Mouse (Mus musculus) layer of hippocampus, postnatal 25 days (tissue): Measurements from ENCODE around the gene Spin1. TPM values are rescaled to one million over a fixed set of nuclear protein-coding genes. Genes with fewer than 3 reads are reported as not detected.

ENCODE experiments used
- DNase-seq, 2 experiments: peaks; one replicate each; pipeline ENCODE4 v3.0.0; 2022; ENCODE audit warnings: mixed read lengths in 2 of 2, low spot score in 1 of 2; ENCODE audit errors: extremely low spot score in 1 of 2
- total RNA-seq, 2 experiments: library from RNA; stranded (reverse); gene quantifications; 2 replicates each; pipeline ENCODE4 v1.2.3; 2021

Gene Spin1
- total RNA-seq, 2 experiments from 2014 or later = 164 TPM

DNA sequence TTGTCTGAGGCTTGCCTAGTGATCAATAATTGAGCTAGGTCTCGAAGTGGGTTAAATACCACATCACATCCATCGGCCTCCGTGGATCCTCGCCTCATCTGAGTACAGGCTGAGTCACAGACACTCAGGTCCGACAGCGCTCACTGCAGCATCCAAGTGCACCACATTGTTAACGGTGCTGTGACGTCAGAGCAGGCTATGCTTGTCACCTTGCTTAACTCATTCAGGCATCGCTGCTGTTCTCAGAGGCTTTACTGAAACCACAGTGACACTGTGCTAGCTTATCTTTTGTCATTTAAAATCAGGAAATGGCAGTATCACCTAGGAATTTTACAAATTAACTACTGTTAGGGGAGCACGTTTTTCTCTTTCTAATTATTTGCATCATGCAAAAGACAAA, 30.5 kb downstream of the Spin1 start:
- no peak for DNase-seq

DNA sequence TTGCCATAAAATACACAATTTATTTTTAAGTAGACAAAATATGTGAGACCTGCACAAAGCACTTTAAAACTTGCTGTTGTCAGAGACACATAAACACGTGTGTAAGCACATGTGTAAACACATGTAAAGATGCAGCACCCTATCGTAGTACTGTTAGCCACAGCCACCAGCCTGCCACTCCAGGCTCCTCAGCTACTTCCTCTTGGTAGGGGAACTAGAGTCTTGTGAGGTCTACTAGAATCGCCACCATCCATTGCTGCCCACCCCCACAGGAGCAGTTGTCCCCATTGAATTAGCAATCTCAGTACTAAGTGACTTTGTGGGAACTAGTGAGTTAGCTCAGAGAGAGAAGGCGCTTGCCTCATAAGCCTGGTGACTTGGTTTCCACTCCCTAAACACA, 35.6 kb downstream of the Spin1 start:
- DNase-seq = no peak

DNA sequence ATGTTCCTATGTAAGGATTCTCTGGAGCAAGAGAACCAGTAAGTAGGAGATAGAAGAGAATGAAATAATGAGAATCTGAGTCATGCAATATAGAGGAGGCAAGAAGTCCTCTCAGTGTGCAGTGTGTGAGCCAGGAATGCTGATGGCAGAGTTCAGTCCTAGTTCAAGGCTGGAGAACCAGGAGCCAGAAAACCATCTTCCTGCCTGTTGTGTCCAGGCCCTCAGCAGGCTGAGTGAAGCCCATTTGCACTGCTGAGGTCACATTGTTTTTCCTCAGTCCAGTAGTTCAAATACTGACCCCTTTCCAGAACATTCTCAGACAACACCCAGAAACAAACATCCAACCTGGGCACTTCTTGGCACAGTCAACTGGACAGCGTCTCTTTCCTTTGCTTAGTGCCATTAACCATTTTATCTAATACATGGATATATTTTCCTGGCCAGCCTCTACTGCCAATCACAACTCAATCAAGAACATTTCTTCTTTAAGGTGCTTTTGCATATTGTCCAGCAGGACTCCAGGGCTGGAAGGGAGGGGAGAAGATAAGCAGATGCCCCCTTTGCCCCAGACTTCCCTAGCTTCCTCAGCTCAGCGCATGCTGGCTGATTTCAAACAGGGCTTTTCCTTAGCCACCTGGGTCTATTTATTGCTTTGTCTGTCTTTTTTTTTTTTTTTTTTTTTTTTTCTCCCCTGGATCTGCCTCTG, 36.5 kb downstream of the Spin1 start:
- no peak for DNase-seq

GRCm38 (mm10) chr13:51137702-51138031, 37.0 kb downstream of the Spin1 start:
- no peak for DNase-seq

DNA sequence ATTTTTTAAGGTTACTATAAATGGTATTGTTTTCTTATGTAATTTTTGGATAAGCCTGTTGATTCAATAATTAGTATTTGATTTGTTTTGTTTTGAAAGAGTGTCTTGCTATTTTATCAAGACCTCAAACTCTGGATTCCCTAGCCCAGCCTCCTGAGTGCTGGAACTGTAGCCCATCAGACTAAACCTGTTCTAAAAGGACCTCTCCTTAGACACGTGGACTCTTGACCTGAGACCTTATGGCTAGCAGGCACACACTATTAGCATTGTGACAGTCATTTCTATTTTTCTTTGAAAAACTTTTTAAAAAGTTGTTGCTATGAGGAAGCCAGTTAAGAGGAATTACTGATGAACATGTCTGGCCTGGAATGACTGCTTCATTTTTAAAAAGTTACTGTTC, 46.4 kb downstream of the Spin1 start:
- DNase-seq = no peak

DNA sequence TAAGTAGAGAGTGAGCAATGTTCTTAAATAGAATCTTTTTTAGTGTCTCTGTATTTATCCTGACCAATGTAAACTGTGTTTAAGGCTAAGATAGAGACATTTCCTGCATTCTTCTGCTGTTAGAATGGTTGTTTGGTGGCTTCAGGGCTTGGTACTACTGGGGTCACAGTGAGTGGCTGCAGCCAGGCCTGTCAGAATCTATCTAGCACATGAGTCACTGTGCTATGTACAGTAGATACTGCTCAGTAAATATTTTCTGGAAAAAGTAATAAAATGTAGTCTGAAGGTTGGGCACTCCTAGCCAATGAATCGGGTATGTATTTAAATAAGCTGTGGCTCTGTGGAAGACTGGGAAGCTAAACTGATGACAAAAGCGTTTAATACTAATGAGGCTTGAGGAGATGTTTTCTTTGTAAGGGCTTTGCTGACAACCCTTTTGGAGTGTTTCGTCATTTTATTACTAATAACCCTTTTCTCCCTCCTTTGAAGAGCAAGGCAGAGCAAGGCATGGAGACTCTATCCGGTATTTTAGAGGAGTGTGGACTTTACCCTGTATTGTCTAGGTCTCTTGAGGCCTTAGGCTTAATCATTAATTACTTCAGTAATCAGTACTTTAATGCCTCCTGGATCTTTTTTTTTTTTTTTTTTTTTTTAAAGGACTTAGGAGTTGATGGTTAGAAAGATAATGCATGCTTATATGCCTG, 52.4 kb downstream of the Spin1 start:
- DNase-seq = no peak

- no peak for DNase-seq
Measured at GRCm38 (mm10) chr13:51153670-51154030, 53.0 kb downstream of the Spin1 start.

DNA sequence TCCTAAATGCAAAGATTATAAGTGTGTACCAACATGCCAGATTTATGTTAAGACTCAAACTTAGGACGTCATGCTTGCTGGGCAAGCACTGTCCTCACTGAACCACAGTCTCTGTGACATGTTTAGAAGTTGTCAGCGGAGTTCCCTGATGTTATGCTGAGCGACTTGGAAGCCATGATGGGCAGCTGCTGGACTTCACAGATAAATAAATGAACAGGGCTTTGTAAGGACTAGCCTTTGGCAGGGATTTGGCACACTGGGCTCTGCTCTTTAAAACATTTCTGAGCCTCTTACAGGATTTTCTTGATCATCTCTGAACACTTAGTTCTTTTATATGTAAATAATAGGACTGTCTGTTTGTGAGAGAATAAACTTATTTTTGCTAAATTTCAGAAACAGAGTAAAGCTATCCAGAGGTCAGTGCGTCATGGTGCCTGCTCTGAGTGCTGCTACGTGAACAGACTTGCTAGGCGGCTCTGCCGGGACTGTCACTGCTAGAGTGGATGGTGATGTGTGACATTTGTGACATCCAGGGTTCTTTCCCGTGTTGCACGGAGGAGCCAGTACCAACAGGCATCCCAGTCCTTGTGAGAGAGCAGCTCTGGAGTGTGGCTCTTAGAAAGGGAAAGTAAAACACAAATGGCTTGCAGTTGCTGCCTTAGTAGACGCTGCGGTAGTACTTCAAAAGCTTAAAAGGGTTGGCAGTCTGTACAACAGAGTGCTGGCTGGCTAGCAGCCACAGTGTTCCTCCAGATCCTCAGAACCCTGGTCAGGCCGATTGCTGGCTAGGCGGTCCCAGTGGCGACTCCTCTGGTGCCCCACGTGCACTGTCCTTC, 54.7 kb downstream of the Spin1 start:
- no peak for DNase-seq

DNA sequence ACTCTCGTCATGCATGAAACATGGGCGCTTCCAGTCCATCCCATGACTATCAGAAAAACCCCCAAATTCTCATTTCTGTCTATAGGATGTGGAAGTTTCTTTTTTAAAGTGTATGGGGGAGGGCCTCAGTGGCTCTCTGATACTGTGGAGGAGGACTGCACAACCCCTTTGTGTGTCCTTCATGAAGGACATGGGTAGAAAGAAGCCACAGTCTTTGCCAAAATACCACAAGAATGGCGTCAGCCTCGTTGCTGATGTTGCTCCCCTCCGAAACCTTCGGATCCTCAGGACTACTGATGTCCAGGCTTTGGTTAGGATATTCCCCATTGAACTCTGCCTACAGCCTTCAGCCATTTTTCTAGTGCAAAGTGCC, 55.3 kb downstream of the Spin1 start:
- no peak for DNase-seq

- DNase-seq = no peak
Measured at GRCm38 (mm10) chr13:51157291-51157690, 56.6 kb downstream of the Spin1 start.

DNA sequence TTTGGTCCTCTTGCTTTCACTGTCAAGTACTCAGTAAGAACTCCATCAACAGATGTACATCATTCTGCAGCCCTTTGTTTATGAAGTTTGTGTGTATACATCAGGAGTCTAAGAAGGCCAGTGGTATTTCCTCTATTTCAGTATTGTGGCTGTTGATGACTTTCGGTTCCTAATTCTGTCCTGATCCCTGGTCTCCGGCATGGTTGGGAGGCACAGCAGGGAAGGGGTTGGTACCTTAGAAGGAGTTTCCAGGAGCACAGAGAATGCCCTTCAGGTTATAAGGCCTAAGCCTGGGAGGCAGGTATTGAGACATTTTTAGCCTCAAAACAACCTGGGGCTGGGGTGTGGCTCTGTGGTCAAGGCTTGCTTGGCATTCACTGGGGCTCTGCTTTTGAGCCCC, 61.0 kb downstream of the Spin1 start:
- DNase-seq = no peak

DNA sequence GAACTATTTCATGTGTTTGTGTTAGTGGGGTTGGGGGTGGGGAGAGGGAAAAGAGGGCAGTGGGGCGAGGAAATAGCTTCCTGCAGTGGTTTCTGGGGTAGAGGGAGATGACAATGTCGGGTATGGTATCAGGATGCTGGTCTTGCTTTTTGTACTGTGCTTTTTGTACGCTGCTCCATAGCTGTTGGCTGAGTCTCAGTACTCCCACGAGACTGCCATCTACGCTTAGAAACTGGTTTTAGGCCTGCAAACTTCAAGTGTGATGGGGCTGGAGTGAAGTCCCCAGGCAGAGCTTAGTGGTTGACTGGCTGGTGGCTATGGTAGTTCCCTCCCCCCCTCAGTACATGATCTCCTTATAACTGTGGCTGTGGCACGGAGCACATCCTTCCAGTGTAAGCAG, 61.6 kb downstream of the Spin1 start:
- DNase-seq = no peak

GRCm38 (mm10) chr13:51166711-51167110, 66.0 kb downstream of the Spin1 start:
- no peak for DNase-seq

DNA sequence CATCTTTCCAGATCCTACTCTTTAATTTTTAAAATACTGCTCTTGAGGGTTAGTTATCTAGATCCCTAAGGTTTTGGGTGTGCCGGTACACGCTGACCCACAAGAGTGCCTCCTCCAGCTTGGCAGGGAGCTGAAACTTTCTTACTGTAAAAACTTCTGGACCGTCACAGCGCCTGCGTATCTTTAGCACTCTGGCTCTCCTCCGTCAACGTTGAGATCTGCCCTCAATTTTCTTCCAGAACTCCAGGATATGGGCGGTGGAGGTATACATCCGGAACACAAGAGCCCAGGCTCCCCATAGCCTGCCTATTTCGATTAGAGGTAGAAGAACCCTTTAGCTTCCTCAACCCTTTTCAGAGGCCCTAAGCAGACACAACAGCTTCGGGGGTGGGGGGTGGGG, 69.5 kb downstream of the Spin1 start:
- no peak for DNase-seq

GRCm38 (mm10) chr13:51170691-51171680, 70.3 kb downstream of the Spin1 start, which contains the start of gene Nxnl2:
Nxnl2 (plus strand) TSS chr13:51171022.
- peak in 1 of 2 experiments; percentile 28 for DNase-seq

DNA sequence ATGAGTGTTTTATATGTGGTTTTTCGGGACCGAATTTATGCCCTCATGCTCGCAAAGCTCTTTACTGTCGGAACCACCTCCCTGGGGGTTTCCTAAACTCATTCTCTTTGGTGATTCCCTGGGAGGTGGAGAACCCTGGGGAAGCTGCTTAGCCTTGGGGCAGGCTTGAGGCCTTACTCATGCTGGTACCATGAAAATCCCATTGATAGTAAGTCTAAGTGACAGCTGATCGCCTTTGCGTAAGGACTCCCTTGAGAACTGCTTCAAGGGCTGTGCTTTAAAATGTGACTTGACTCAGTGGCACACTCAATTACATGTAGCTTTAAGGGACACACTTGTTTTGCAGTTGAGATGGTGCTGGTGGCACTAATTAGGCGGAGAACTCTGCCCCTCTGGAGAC, 71.9 kb downstream of the Spin1 start:
- DNase-seq = no peak

DNA sequence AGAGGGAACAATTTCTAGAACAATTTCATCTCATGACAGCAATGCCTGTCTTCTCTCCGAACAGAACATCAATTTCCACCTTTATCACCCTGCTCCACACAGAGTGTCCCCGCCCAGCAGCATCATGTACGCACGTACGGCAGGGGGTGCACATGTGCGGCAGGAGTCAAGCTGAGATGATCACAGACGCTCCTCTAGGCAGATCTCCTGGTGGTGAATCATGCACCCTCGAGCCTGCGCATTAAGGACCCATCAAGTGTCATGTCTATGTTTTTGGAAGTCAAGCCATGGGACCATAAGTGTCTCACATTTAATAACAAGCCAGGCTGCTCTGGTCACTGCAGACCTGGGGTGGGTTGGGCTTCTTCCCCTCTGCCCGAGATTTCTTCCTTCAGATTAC, 78.3 kb downstream of the Spin1 start:
- DNase-seq = no peak

DNA sequence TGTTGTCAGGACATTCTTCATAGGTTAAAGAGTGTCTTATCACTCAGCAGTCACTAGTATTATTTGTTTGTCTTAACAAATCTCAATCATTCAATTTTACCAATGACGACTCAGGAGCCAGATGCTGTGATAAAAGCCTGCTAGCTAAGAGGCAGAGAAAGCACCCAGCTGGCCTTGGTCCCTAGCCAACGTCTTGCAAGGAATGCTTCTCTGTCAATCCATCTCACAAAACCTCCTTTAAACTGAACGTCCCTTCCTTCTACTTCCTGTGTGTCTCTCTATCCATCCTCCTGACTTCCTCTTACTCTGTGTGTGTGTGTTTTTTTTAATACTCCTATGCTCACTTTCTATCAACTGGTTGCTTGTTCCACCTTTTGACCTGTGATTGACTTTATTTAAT, 78.7 kb downstream of the Spin1 start:
- no peak for DNase-seq

DNA sequence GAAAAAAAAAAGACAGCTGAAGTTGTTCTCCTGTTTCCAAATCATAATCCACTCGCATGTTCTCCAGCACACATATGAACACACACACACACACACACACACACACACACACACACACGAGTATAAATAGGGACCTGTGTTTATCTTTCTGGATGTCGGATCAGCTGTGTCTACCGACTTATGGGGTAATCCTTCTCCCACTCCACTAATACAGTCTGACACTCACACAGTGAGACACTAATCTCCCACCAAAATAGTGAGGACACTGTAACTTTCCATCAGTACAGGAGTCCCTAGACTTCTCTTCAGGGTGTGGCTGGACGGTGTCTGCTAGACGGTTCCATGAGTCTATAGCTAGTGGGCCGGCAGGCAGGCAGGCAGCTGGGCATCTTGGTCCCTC, 81.6 kb downstream of the Spin1 start:
- DNase-seq = no peak

DNA sequence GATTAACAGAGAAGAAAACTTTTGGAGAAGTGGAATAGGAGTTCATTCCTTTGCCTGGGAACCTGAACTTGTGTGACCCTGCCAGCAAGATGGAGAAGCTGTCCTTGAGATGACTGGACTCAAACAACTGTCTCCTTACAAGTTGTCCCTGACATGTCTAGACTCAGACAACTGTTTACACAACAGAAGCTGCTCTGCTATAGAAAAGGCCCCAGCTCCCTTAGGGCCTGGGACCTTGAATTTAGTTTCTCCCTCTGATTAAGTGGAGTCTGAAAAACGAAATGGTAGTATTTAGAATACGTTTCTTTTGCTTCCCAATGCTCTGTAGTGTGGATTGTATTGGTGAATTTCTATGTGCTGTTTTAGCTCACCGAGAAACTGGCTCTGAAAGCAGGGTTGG, 84.2 kb downstream of the Spin1 start:
- DNase-seq = no peak
